In the genomic region with DNA sequence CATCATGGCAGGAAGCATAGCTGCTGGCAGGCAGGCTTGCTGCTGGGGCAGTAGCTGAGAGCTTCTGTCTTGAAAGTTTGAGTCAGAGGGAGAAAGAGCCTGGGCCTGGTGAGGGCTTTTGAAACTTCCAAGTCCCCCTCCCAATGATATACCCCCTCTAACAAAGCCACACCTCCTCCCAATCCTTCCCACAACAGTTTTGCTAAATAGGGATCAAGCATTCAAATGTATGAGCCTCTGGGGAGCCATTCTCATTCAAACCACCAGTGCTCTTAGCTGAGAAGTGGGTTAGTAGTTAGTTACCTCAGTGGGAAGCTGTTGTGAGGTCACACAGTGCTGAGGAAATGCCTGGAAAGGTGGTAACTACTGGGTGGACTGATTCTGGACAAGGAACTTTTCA, we compare ENCODE assay signal across 33 mouse cellular contexts. TPM values are rescaled to one million over a fixed set of nuclear protein-coding genes. Genes with fewer than 3 reads are reported as not detected.
"Had no signal": no experiment of that assay in that cellular context is flagged by ENCODE, and none has a peak within 500 bp of the region (broad histone marks: within the 10 kb centered on the region; RNA-seq: fewer than 3 reads in every experiment).

No protein-coding gene starts in this region.

- H3K9me3 ChIP-seq: limb, embryonic 10.5 days; limb, embryonic 12.5 days; limb, embryonic 13.5 days; limb, embryonic 15.5 days; liver, embryonic 12.5 days; liver, embryonic 13.5 days; liver, embryonic 15.5 days; lung, embryonic 15.5 days; megakaryocyte, embryonic 14.5 days; midbrain, embryonic 10.5 days; midbrain, embryonic 12.5 days; midbrain, embryonic 13.5 days; midbrain, embryonic 15.5 days; neural tube, embryonic 12.5 days had no signal

- H3K27ac ChIP-seq: limb, embryonic 10.5 days; limb, embryonic 12.5 days; limb, embryonic 13.5 days; limb, embryonic 15.5 days; liver, embryonic 12.5 days; liver, embryonic 13.5 days; liver, embryonic 14.5 days; liver, embryonic 15.5 days; lung, embryonic 15.5 days; macrophage; midbrain, embryonic 10.5 days; midbrain, embryonic 12.5 days; midbrain, embryonic 13.5 days; midbrain, embryonic 15.5 days; neural tube, embryonic 12.5 days had no signal

- H3K36me3 ChIP-seq: limb, embryonic 10.5 days; limb, embryonic 12.5 days; limb, embryonic 13.5 days; limb, embryonic 15.5 days; liver, embryonic 12.5 days; liver, embryonic 13.5 days; liver, embryonic 15.5 days; lung, embryonic 15.5 days; midbrain, embryonic 10.5 days; midbrain, embryonic 12.5 days; midbrain, embryonic 13.5 days; midbrain, embryonic 15.5 days; neural tube, embryonic 12.5 days had no signal

- H3K4me3 ChIP-seq: limb, embryonic 10.5 days; limb, embryonic 12.5 days; limb, embryonic 13.5 days; limb, embryonic 15.5 days; liver, embryonic 12.5 days; liver, embryonic 13.5 days; liver, embryonic 15.5 days; lung, embryonic 15.5 days; megakaryocyte, embryonic 14.5 days; midbrain, embryonic 10.5 days; midbrain, embryonic 12.5 days; midbrain, embryonic 13.5 days; midbrain, embryonic 15.5 days; myocyte; neural tube, embryonic 12.5 days had no signal

- ATAC-seq: liver, embryonic 12.5 days; liver, postnatal 0 days; lung, postnatal 0 days; midbrain, embryonic 13.5 days; midbrain, embryonic 15.5 days; midbrain, embryonic 16.5 days had no signal

- H3K4me2 ChIP-seq: limb, embryonic 12.5 days; limb, embryonic 13.5 days; limb, embryonic 15.5 days; liver, embryonic 11.5 days; liver, embryonic 12.5 days; liver, embryonic 13.5 days; liver, embryonic 15.5 days; lung, embryonic 14.5 days; lung, embryonic 15.5 days; midbrain, embryonic 11.5 days; midbrain, embryonic 12.5 days; midbrain, embryonic 13.5 days; midbrain, embryonic 15.5 days; neural tube, embryonic 12.5 days had no signal

- H3K27me3 ChIP-seq: limb, embryonic 12.5 days; liver, embryonic 12.5 days; liver, embryonic 13.5 days; liver, embryonic 15.5 days; lung, embryonic 15.5 days; midbrain, embryonic 13.5 days; midbrain, embryonic 15.5 days; neural tube, embryonic 12.5 days had no signal

- H3K4me1 ChIP-seq: limb, embryonic 10.5 days; limb, embryonic 12.5 days; limb, embryonic 13.5 days; limb, embryonic 15.5 days; liver, embryonic 12.5 days; liver, embryonic 13.5 days; liver, embryonic 15.5 days; lung, embryonic 15.5 days; megakaryocyte, embryonic 14.5 days; midbrain, embryonic 10.5 days; midbrain, embryonic 12.5 days; midbrain, embryonic 13.5 days; midbrain, embryonic 15.5 days; neural tube, embryonic 12.5 days had no signal

- DNase-seq: left cerebral cortex, postnatal 4 days; liver; liver, embryonic 13.5 days; liver, postnatal 0 days; lung, adult 18-20 months; lung, adult 2 months; lung, embryonic 14.5 days; lung, postnatal 10 days; lung, postnatal 14 days; lung, postnatal 36 days; lung, postnatal 4 days; midbrain, embryonic 14.5 days had no signal

- H3K9ac ChIP-seq: limb, embryonic 12.5 days; limb, embryonic 13.5 days; limb, embryonic 15.5 days; liver, embryonic 12.5 days; liver, embryonic 13.5 days; liver, embryonic 14.5 days; liver, embryonic 15.5 days; liver, postnatal 0 days; lung, embryonic 14.5 days; lung, embryonic 15.5 days; midbrain, embryonic 12.5 days; midbrain, embryonic 13.5 days; midbrain, embryonic 15.5 days; neural tube, embryonic 12.5 days had no signal

RNA-seq across cellular contexts. Expression of a gene that starts 41.4 kb away (rescaled TPM):
- polyA plus RNA-seq: liver, adult 2 months; liver, embryonic 14.5 days; macrophage; midbrain, embryonic 10.5 days; midbrain, embryonic 11.5 days; midbrain, embryonic 13.5 days; midbrain, embryonic 14.5 days; midbrain, embryonic 15.5 days; midbrain, embryonic 16.5 days had no signal
